Mouse (Mus musculus): ENCODE data around the gene Rgs19.

DNA sequence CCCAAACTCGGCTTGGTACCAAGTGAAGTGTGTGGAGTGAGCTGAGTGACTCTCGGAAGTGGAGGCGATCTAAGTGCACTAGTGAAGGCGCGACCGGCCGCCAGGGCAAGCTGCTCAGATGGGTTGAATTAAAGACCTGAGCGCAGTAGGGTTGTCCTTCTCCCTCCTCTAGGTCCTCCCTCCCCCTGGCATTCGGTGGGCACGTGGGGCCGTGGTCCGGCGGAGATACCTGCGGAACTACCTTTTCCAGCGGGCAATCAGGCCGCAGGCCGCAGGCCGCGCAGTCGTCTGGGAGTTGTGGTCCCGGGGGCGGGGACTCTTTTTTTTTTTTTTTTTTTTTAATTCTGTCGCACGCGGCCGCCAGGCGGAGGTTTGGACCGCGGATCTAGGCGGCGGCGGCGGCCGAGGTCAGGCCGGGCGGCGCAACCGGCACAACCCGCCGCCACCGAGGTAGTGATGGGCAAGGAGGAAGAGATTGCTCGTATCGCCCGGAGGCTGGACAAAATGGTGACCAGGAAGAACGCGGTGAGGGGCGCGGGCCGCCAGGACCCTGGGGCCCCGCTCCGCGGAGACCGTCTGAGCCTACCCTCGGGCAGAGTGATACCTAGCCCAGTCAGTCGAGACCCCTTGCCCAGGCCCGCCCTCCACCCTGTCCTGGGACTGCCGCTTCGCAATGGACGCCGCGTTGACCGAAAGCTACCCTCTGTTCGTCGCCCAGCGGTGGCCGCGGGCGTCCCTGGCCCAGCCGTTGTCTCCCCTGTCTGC is 13.6 kb downstream of the Rgs19 start, which contains the start of gene Tcea2:
- TF ChIP-seq CTCF (IDR thresholded peaks at IDR 0.05; ENCODE audit: control insufficient read depth, insufficient read depth, insufficient replicate concordance, low read depth, low read length) (no peak; the same call in 1 of the 2 replicates), POLR2A (IDR thresholded peaks at IDR 0.05; ENCODE audit: control insufficient read depth, low read depth, low read length) (no peak)

Data from testis, adult 2 months (tissue).